Mouse (Mus musculus): ENCODE measurements around the gene Klhl29.

DNA sequence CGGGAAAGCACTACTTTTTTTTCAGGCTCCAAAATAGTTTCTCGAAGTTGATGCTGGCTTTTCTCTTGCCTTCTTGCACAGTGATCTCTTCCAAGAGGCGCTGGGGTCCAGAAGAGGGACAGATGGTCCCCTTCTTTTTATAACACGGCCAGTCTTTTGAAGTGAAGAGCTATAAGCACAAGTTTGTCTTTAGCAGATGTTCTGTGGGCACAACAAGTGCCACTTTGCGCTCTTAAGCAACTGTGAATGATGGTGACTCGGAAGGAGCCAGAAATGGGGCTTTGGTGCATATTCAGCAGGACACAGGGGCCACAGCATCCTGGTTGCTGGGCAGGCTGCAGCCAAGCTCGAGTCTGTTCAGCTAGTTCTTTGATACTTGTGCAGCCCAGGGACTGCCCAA lies 249.6 kb downstream of the Klhl29 start:
- TF ChIP-seq CTCF (IDR thresholded peaks at IDR 0.05; ENCODE audit: low read depth) (no peak), EP300 (optimal IDR thresholded peaks at IDR 0.05) (no peak)
